Mouse (Mus musculus) hindbrain, embryonic 14.5 days (tissue): ENCODE data around the gene Cdiptos. TPM values are rescaled to one million over a fixed set of nuclear protein-coding genes. Genes with fewer than 3 reads are reported as not detected.
A peak's percentile ranks its signal among the peaks of the same experiment; 100 is the strongest.

Experiments
- ATAC-seq: fragments of 200-750 bp; cut with Nextera tagmentation; 2 replicates; pipeline ENCODE4 v1.8.0; 2017; ENCODE audit warnings: moderate number of reproducible peaks, mild to moderate bottlenecking, moderate TSS enrichment, moderate library complexity; ENCODE audit not compliant: low FRiP score
- DNase-seq: peaks from one replicate; pipeline ENCODE4 v3.0.0-alpha.2; 2015; ENCODE audit warnings: low spot score
- H3K27ac ChIP-seq: fragments of 300-500 bp; sonication (generic); 2 replicates; pipeline ENCODE4 v1.5.1; 2014; ENCODE audit warnings: mild to moderate bottlenecking, moderate library complexity
- H3K27me3 ChIP-seq: fragments of 300-500 bp; sonication (generic); 2 replicates; pipeline ENCODE4 v1.6.1; 2014; ENCODE audit warnings: mild to moderate bottlenecking, low read length, mixed read lengths; ENCODE audit not compliant: control insufficient read depth, insufficient read depth
- H3K36me3 ChIP-seq: fragments of 300-500 bp; sonication (generic); replicated peaks from 2 replicates; pipeline ENCODE4 v1.6.1; 2014; ENCODE audit not compliant: control insufficient read depth, insufficient read depth
- H3K4me1 ChIP-seq: fragments of 300-500 bp; sonication (generic); replicated peaks from 2 replicates; pipeline ENCODE4 v1.6.1; 2014; ENCODE audit warnings: antibody characterized with exemption, low read length, mixed read lengths; ENCODE audit not compliant: control insufficient read depth, insufficient read depth
- H3K4me2 ChIP-seq: fragments of 300-500 bp; sonication (generic); replicated peaks from 2 replicates; pipeline ENCODE4 v1.6.1; 2014; ENCODE audit warnings: mild to moderate bottlenecking, moderate library complexity
- H3K4me3 ChIP-seq: fragments of 300-500 bp; sonication (generic); replicated peaks from 2 replicates; pipeline ENCODE4 v1.5.1; 2014; ENCODE audit warnings: mild to moderate bottlenecking, low read length
- H3K9ac ChIP-seq: fragments of 300-500 bp; sonication (generic); 2 replicates; pipeline ENCODE4 v1.6.1; 2014
- H3K9me3 ChIP-seq: fragments of 300-500 bp; sonication (generic); 2 replicates; pipeline ENCODE4 v1.6.1; 2016; ENCODE audit warnings: low read length; ENCODE audit not compliant: control insufficient read depth
- WGBS: fragments of 180-500 bp; shearing (Covaris S2); extraction: QIAGEN DNeasy Blood & Tissue Kit; methylation state at CpG from one replicate; pipeline ENCODE4 v1.1.7; 2014; 5-methylcytosine and 5-hydroxymethylcytosine counted together
- polyA plus RNA-seq: library from polyadenylated mRNA; unstranded; fragments of >200 nt; fragmentation: Nextera tagmentation; extraction: Ambion mirVana; gene quantifications from 2 replicates; pipeline ENCODE4 v1.2.1, GENCODE M21; 2014

Cdiptos gene
- polyA plus RNA-seq, 1 experiment from 2014 or later, result 0.98 TPM

GRCm38 (mm10) chr7:126965568-126965967 lies 10.3 kb downstream of the Cdiptos start:
- Histone ChIP-seq H3K4me1 (no peaks in the 10 kb centered on the region), H3K9ac (no peak overlapping the region), H3K4me2 (no peak overlapping the region), H3K27ac (no peak overlapping the region), H3K4me3 (no peak overlapping the region), H3K27me3 (0 out of 2 replicates have a peak, but pooled peaks cover 10% of the 10 kb centered on the region), H3K9me3 (no peaks in the 10 kb centered on the region), H3K36me3 (peaks cover 89% of the 10 kb centered on the region)
- DNase-seq (no peak), ATAC-seq (no peak)
- WGBS, result 62% methylated on average over 3 of the region's 3 CpGs

- DNase-seq, result no peak
- Histone ChIP-seq H3K27me3 (0 out of 2 replicates have a peak, but pooled peaks cover 10% of the 10 kb centered on the region), H3K9ac (no peak overlapping the region), H3K4me3 (no peak overlapping the region), H3K4me2 (no peak overlapping the region), H3K36me3 (peaks cover 89% of the 10 kb centered on the region), H3K27ac (no peak overlapping the region), H3K9me3 (no peaks in the 10 kb centered on the region), H3K4me1 (no peaks in the 10 kb centered on the region)
- WGBS, result 32% methylated on average over 19 of the region's 19 CpGs
- ATAC-seq, result no peak
These were observed 12.2 kb downstream of the Cdiptos start for GRCm38 (mm10) chr7:126963548-126964286.

GRCm38 (mm10) chr7:126961965-126962364 lies 13.9 kb downstream of the Cdiptos start:
- ATAC-seq (no peak), DNase-seq (no peak)
- Histone ChIP-seq H3K4me2 (no peak overlapping the region), H3K27me3 (0 out of 2 replicates have a peak, but pooled peaks cover 10% of the 10 kb centered on the region), H3K27ac (no peak overlapping the region), H3K36me3 (peaks cover 89% of the 10 kb centered on the region), H3K9me3 (no peaks in the 10 kb centered on the region), H3K4me3 (no peak overlapping the region), H3K9ac (no peak overlapping the region), H3K4me1 (no peaks in the 10 kb centered on the region)
- 87% methylated on average over 4 of the region's 4 CpGs for WGBS

- H3K27me3 ChIP-seq, result 0 out of 2 replicates have a peak, but pooled peaks cover 10% of the 10 kb centered on the region
- H3K27ac ChIP-seq, result no peak overlapping the region
- H3K9ac ChIP-seq, result no peak overlapping the region
- peaks cover 89% of the 10 kb centered on the region for H3K36me3 ChIP-seq
- no peaks in the 10 kb centered on the region for H3K4me1 ChIP-seq
- DNase-seq (no peak), ATAC-seq (no peak)
- no peak overlapping the region for H3K4me3 ChIP-seq
- no peaks in the 10 kb centered on the region for H3K9me3 ChIP-seq
- 87% methylated on average over 5 of the region's 5 CpGs for WGBS
- H3K4me2 ChIP-seq, result no peak overlapping the region
These were observed 14.8 kb downstream of the Cdiptos start for GRCm38 (mm10) chr7:126961095-126961494.

DNA sequence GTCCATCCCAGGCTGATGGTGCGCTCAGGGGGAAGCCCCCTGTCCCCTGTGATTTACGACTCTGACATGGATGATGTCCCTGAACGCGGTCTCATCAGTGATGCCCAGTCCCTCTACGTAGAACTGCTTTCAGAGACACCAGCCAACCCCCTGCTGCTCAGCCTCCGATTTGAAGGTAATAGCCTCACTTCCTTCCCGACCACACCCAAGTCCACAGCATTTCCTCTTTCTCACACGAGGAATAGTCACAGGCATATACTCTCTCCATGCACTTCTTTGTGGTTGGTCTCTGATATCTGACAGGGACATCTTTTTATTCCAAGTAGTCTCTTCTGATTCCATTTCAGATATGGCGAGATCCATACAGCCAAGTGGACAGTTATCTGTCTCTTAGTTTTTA lies 16.1 kb downstream of the Cdiptos start:
- 64% methylated on average over 9 of the region's 9 CpGs for WGBS
- no peak overlapping the region for H3K4me2 ChIP-seq
- no peak for ATAC-seq
- H3K9me3 ChIP-seq, result no peaks in the 10 kb centered on the region
- H3K27me3 ChIP-seq, result 0 out of 2 replicates have a peak, but pooled peaks cover 10% of the 10 kb centered on the region
- no peak overlapping the region for H3K27ac ChIP-seq
- no peak for DNase-seq
- no peaks in the 10 kb centered on the region for H3K4me1 ChIP-seq
- H3K36me3 ChIP-seq, result peaks cover 86% of the 10 kb centered on the region
- H3K9ac ChIP-seq, result no peak overlapping the region
- H3K4me3 ChIP-seq, result no peak overlapping the region

DNA sequence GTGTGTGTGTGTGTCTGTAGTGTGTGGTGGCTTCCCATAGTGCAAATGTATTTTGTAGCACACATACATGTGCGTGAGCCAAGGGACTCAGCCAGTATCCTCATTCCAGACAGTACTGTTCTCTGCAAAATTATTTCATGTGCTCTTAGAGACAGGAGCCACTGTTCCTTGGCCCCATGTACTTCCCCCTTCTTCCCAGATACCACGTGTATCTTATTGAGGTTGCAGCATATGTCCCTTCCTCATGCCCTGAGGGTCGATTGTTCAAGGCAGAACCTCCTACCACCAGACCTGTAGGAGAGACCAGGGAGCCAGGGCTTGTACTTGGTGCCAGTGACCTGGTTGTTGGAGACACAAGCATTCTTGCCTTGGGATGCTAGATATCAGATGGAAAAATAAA lies 20.8 kb downstream of the Cdiptos start:
- ATAC-seq, result no peak
- no peaks in the 10 kb centered on the region for H3K9me3 ChIP-seq
- WGBS, result 64% methylated on average over 3 of the region's 3 CpGs
- no peak overlapping the region for H3K27ac ChIP-seq
- H3K4me2 ChIP-seq, result no peak overlapping the region
- H3K27me3 ChIP-seq, result no peaks in the 10 kb centered on the region
- H3K36me3 ChIP-seq, result peaks cover 62% of the 10 kb centered on the region
- H3K9ac ChIP-seq, result no peak overlapping the region
- no peak for DNase-seq
- H3K4me1 ChIP-seq, result peaks cover 20% of the 10 kb centered on the region
- no peak overlapping the region for H3K4me3 ChIP-seq

DNA sequence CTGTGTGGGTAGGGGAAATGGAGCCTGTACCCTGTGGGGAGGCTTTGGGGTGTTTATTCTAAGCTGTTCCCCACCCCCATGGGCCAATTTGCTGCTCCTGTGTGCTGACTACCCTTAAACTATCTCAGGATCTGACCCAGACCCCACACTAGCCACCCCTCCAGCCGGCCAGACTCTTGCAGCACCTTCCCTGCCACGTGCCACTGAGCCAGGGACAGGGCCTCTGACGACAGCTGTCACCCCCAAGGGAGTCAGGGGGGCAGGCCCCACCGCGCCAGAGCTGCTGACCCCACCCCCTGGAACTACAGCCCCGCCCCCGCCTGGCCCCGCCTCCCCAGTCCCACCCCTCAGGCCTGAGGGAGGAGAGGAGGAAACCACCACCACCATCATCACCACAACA lies 23.3 kb downstream of the Cdiptos start:
- no peak for DNase-seq

GRCm38 (mm10) chr7:126951741-126952140 lies 24.2 kb downstream of the Cdiptos start:
- Histone ChIP-seq H3K4me2 (peak overlapping the region; percentile 94), H3K9ac (peak overlapping the region; percentile 78), H3K27ac (peak overlapping the region; percentile 94), H3K4me3 (peak overlapping the region; percentile 56), H3K27me3 (no peaks in the 10 kb centered on the region), H3K4me1 (peaks cover 41% of the 10 kb centered on the region), H3K36me3 (peaks cover 37% of the 10 kb centered on the region), H3K9me3 (no peaks in the 10 kb centered on the region)
- WGBS, result 25% methylated on average over 4 of the region's 4 CpGs
- DNase-seq (no peak), ATAC-seq (no peak)

More for the DNA sequence above, 23.3 kb downstream of the Cdiptos start:
- H3K4me1 ChIP-seq, result peaks cover 36% of the 10 kb centered on the region
- no peak overlapping the region for H3K27ac ChIP-seq
- H3K9me3 ChIP-seq, result no peaks in the 10 kb centered on the region
- H3K9ac ChIP-seq, result peak overlapping the region; percentile 78
- H3K4me3 ChIP-seq, result peak overlapping the region; percentile 56
- H3K36me3 ChIP-seq, result peaks cover 37% of the 10 kb centered on the region
- peak overlapping the region; percentile 94 for H3K4me2 ChIP-seq
- H3K27me3 ChIP-seq, result no peaks in the 10 kb centered on the region
- ATAC-seq, result no peak
- WGBS, result 1% methylated on average over 8 of the region's 8 CpGs

DNA sequence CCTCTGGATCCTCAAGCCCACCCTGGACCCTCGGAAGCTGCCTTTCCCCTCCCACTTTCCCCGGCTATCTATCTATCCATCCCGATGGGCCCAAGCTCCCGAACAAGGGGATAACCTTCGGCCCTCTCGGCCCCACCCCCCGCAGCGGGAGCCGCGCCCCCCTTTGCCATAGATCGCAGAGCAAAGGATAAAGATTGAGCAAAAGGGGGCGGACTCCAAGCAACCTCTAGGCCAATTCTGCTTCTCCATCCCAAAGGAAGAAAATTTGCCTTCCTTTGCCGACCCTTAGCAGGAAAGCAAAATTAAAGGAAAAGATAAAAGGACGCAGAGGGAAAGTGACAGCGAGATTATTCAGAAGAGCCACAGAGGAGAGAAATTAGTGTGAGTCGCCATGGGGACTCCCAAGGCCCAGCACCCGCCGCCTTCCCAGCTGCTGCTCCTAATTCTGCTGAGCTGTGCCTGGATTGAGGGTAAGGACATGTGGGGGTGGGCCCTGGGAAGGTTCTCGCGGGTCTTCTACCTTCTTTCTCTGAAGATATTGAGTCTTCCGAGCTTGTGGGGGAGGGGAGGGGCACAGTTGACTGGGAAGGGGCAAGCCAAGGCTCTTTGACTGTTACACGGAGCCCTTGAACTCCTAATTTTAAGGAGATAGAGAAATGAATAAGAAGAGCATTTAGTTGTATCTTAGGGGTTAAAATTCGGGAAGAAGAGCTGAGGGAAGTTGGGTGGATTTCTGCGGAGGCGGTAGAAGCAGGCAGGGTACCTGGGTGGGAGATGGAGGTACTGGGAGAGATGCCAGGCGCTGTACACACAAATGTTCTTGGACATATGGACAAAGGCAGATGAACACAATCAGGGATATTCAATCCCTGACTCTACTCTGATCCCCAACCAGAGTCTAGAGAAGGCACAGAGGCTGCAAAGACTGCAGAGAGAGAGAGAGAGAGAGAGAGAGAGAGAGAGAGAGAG lies 25.0 kb downstream of the Cdiptos start:
- Histone ChIP-seq H3K4me2 (peak overlapping the region; percentile 94), H3K27me3 (no peaks in the 10 kb centered on the region), H3K27ac (peak overlapping the region; percentile 94), H3K4me3 (peak overlapping the region; percentile 56), H3K9me3 (no peaks in the 10 kb centered on the region), H3K9ac (peak overlapping the region; percentile 78), H3K4me1 (peaks cover 41% of the 10 kb centered on the region), H3K36me3 (peaks cover 36% of the 10 kb centered on the region)
- WGBS, result 3% methylated on average over 26 of the region's 26 CpGs
- peak; percentile 1; the same call in 1 of the 2 replicates for ATAC-seq
- DNase-seq, result no peak
